Mouse (Mus musculus) activated CD4-positive, CD25-positive, alpha-beta regulatory T cell, adult 4 months (primary cell): ENCODE data around the gene Krtap7-1. TPM values are rescaled to one million over a fixed set of nuclear protein-coding genes. Genes with fewer than 3 reads are reported as not detected.

ENCODE experiments used
- ATAC-seq: one replicate; pipeline ENCODE4 v1.8.0; 2017
- polyA plus RNA-seq, 2 experiments: library from polyadenylated mRNA; unstranded; fragments of 100-300 nt; shearing (Covaris generic); gene quantifications; one replicate each; pipeline ENCODE4 v1.2.1; 2017

The Krtap7-1 gene
- polyA plus RNA-seq = not detected

GRCm38 (mm10) chr16:89508223-89508622, at the start of gene Krtap7-1:
TSS of gene Krtap7-1 (minus strand) at chr16:89508323.
- no peak for ATAC-seq

GRCm38 (mm10) chr16:89550298-89550697, 42.2 kb upstream of the Krtap7-1 start:
- no peak for ATAC-seq

- ATAC-seq = no peak
Measured at GRCm38 (mm10) chr16:89538031-89538484, 29.9 kb upstream of the Krtap7-1 start.

- no peak for ATAC-seq
Measured at GRCm38 (mm10) chr16:89537349-89537748, 29.2 kb upstream of the Krtap7-1 start.

GRCm38 (mm10) chr16:89530547-89530946, 22.4 kb upstream of the Krtap7-1 start:
- no peak for ATAC-seq

- ATAC-seq = no peak
Measured at GRCm38 (mm10) chr16:89529846-89530245, 21.7 kb upstream of the Krtap7-1 start.

- ATAC-seq = no peak
Measured at GRCm38 (mm10) chr16:89528380-89528779, 20.3 kb upstream of the Krtap7-1 start.

GRCm38 (mm10) chr16:89520996-89521395, 12.9 kb upstream of the Krtap7-1 start:
- no peak for ATAC-seq

- no peak for ATAC-seq
Measured at GRCm38 (mm10) chr16:89520555-89520954, 12.4 kb upstream of the Krtap7-1 start.

GRCm38 (mm10) chr16:89520091-89520490, 12.0 kb upstream of the Krtap7-1 start:
- ATAC-seq = no peak

- no peak for ATAC-seq
Measured at GRCm38 (mm10) chr16:89517635-89518034, 9.5 kb upstream of the Krtap7-1 start.

- ATAC-seq = no peak
Measured at GRCm38 (mm10) chr16:89513431-89513830, 5.3 kb upstream of the Krtap7-1 start.

- ATAC-seq = no peak
Measured at GRCm38 (mm10) chr16:89503571-89503970, 4.6 kb downstream of the Krtap7-1 start.

- ATAC-seq = no peak
Measured at GRCm38 (mm10) chr16:89501870-89502269, 6.3 kb downstream of the Krtap7-1 start.

- no peak for ATAC-seq
Measured at GRCm38 (mm10) chr16:89497002-89497401, 11.1 kb downstream of the Krtap7-1 start.

- no peak for ATAC-seq
Measured at GRCm38 (mm10) chr16:89495394-89496153, 12.5 kb downstream of the Krtap7-1 start.

GRCm38 (mm10) chr16:89487852-89488251, 20.3 kb downstream of the Krtap7-1 start, which contains the start of gene Krtap8-1:
TSS of gene Krtap8-1 (minus strand) at chr16:89487952.
- no peak for ATAC-seq

GRCm38 (mm10) chr16:89477679-89478314, 30.3 kb downstream of the Krtap7-1 start:
- ATAC-seq = no peak

- ATAC-seq = no peak
Measured at GRCm38 (mm10) chr16:89461189-89461588, 46.9 kb downstream of the Krtap7-1 start.

Other genes with a start within 250 kb of the Krtap7-1 start
- not detected for gene Krtap21-1, start 104.5 kb downstream of the Krtap7-1 start, polyA plus RNA-seq
- not detected for gene Krtap6-2, start 88.2 kb downstream of the Krtap7-1 start, polyA plus RNA-seq
- not detected for gene Krtap8-1, start 20.4 kb downstream of the Krtap7-1 start, polyA plus RNA-seq
- gene Krtap11-1, start 62.9 kb upstream of the Krtap7-1 start, polyA plus RNA-seq = not detected